Mouse (Mus musculus) layer of hippocampus, adult 11-12 months (tissue): ENCODE measurements around the gene Ddx20.
A peak's percentile ranks its signal among the peaks of the same experiment; 100 is the strongest.

Experiments
- DNase-seq: peaks from one replicate; pipeline ENCODE4 v3.0.0; 2022; ENCODE audit warnings: low spot score

Ddx20 gene

GRCm38 (mm10) chr3:105687324-105688060 lies at the start of gene Ddx20:
Gene Ddx20, minus strand, starts transcription at chr3:105687574.
- peak; percentile 94 for DNase-seq

GRCm38 (mm10) chr3:105737070-105737469 lies 49.7 kb upstream of the Ddx20 start:
- DNase-seq = no peak

- no peak for DNase-seq
Measured at GRCm38 (mm10) chr3:105736148-105736547, 48.8 kb upstream of the Ddx20 start.

- no peak for DNase-seq
Measured at GRCm38 (mm10) chr3:105735285-105735684, 47.9 kb upstream of the Ddx20 start.

GRCm38 (mm10) chr3:105733538-105733937 lies 46.2 kb upstream of the Ddx20 start:
- DNase-seq = no peak

DNA sequence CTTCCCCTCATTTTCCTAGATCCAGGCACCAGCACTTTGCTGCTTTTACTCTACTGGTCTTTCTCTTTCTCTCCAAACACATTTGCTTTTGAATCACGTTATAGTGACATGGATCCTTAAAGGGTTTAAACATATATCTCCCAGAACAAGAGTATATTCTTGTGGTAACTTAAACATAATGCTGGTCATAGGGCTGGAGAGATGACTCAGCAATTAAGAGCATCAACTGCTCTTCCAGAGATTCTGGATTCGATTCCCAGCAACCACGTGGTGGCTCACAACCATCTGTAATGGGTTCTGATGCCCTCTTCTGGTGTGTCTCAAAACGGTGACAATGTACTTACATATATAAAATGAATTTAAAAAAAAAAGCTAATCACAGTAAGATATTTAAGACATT lies 45.0 kb upstream of the Ddx20 start:
- no peak for DNase-seq

GRCm38 (mm10) chr3:105726037-105726436 lies 38.7 kb upstream of the Ddx20 start:
- DNase-seq = peak; percentile 70

- no peak for DNase-seq
Measured at GRCm38 (mm10) chr3:105722510-105722909, 35.1 kb upstream of the Ddx20 start.

DNA sequence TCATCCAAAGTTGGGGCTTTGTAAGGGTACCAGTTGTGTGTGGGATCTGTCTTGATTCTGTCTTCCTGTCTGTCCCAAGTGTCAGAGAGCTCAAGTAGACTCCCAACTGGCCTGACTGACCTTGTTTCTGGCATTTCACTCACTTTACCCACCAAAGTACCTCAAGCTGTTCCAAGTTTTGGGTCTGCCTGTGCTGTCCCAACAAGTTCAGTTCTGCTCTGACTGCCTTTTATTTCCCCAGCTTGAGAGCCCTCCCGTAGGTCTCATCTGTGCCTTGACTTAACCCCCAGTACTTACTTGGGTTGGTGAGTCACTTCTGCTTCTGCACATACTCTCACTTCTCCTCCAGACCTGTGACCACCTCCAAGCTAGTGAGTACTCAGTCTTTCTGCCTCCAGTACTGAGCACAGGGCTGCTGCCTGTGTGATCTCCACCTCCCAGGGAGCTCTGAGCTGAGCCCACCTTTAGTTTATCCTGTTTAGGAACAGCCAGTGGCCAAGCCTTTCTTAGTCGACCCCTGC lies 34.4 kb upstream of the Ddx20 start:
- DNase-seq = no peak

DNA sequence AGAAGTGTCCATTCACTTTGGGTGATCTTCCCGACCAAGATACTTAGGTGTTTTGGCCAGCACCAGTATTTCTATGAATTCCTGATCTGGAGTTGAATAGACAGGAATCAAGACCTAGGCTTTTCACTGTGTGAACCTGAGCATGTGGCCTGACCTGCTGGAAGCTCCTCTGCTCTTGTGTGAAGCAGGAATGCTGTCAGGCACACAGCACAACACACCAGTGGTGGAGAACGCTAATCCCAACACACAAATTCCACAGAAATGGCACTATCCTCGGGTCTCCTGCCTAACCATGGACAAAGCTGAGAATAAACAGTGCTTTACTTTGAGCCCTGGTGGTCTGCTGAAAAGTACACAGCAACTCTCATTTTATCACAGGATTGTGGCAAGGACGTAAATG lies 33.1 kb upstream of the Ddx20 start:
- DNase-seq = no peak

- DNase-seq = no peak
Measured at GRCm38 (mm10) chr3:105719979-105720378, 32.6 kb upstream of the Ddx20 start.

GRCm38 (mm10) chr3:105718746-105719145 lies 31.4 kb upstream of the Ddx20 start:
- no peak for DNase-seq

DNA sequence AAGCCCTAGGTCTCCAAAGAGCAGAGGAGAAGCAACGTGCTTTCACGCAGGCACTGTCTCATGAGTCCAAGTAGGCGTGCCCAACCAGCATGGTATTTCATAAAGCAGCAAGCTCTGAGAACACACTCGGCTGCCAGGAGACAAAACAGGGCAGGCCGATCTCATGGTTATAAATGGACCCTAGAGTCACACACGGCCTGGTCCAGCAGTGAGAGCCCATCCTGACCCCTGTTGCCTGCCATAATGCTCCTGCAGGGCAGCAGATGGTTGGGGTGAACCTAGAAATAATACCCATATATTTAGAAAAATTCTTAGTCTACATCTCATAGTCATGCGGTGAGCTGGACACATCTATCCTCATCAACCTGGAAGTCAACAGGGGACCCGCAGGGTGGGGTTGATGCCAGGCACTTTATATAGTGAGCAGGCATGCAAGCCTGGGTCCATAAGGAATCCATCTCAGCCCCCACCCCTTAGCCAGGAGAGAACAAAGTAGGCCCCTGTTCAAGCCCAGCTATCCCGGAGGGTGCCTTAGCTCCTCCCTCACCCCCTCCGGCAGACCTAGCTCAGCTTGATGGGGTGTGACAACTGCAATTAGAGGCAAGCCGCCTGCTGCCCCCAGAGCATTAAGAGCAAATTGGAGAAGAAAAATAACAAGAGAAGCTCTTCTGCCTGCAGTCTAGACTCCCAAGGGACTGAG lies 30.6 kb upstream of the Ddx20 start:
- DNase-seq = no peak

DNA sequence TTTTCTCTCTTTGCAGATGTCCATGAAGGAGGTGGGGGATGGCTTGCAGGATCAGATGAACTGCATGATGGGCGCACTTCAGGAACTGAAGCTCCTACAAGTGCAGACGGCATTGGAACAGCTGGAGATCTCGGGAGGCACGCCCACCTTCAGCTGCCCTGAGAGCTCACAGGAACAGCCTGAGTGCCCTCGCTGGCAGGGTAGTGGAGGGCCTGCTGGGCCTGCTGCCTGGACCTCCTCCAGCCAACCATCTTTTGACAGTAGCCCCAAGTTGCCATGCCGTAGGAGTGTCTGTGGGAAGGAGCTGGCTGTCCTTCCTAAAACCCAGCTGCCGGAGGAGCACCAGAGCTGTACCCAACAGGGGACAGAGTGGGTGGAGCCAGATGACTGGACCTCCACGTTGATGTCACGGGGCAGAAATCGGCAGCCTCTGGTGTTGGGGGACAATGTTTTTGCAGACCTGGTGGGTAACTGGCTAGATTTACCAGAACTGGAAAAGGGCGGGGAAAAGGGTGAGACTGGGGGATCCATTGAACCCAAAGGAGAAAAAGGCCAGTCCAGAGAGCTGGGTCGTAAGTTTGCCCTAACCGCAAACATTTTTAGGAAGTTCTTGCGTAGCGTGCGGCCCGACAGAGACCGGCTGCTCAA lies 29.1 kb upstream of the Ddx20 start:
- DNase-seq = no peak

GRCm38 (mm10) chr3:105714820-105715167 lies 27.4 kb upstream of the Ddx20 start:
- no peak for DNase-seq

GRCm38 (mm10) chr3:105714091-105714819 lies 26.9 kb upstream of the Ddx20 start:
- DNase-seq = no peak

DNA sequence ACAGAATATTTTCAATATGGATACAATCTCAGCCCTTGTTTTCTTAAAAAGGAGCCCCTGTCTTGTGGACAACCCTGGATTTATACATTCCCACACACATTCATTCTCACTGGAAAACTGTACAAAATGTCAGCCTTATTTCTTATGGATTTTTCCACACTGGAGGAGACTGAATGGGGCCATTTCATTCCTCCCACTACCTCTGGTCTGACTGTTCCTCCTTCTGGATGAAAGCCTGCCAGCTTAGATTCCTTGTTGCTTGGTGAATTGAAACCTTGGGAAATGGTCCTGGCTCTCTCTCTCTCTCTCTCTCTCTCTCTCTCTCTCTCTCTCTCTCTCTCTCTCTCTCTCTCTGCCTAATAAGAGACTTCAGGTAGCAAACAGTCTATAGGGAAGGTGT lies 25.5 kb upstream of the Ddx20 start:
- no peak for DNase-seq

DNA sequence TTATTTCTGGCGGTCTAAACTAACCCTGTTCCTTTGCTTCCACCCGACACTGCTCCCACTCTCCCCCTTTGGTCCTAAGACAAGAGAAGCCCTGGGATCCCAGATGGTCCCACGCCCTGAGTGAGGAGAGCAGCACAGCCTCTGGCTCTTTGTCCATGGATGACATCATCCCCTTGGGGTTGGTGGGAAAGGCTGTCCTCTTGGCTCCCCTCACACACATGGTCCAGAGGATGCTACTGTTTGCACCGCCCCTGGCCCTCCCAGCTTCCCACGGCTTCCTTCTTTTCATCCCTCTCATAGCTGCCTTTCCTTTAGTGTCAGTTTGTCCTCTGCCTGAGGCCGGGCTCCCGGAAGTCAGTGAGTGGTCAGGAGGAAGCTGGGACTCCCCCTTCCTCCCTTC lies 24.4 kb upstream of the Ddx20 start:
- DNase-seq = no peak

DNA sequence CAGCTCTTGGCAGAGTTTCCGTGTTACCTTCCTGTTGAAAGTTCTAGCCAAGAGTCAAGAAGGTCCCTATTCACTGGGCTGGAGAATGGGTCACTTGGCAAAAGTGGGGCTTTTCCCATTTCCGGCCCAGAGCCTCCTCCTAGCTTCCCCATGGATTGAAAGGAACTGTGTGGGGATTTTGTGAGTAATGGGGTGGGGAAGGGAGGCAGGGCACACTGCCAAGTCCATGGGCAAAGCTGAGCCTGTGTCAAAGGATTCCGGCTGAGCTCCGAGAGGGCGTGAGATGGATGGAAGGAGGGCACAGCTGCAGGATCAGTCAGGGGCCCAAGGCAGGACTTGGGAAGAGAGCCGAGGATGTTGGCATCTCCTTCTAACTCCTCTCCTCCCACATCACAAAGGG lies 22.9 kb upstream of the Ddx20 start:
- no peak for DNase-seq

- DNase-seq = no peak
Measured at GRCm38 (mm10) chr3:105707590-105707989, 20.2 kb upstream of the Ddx20 start.

DNA sequence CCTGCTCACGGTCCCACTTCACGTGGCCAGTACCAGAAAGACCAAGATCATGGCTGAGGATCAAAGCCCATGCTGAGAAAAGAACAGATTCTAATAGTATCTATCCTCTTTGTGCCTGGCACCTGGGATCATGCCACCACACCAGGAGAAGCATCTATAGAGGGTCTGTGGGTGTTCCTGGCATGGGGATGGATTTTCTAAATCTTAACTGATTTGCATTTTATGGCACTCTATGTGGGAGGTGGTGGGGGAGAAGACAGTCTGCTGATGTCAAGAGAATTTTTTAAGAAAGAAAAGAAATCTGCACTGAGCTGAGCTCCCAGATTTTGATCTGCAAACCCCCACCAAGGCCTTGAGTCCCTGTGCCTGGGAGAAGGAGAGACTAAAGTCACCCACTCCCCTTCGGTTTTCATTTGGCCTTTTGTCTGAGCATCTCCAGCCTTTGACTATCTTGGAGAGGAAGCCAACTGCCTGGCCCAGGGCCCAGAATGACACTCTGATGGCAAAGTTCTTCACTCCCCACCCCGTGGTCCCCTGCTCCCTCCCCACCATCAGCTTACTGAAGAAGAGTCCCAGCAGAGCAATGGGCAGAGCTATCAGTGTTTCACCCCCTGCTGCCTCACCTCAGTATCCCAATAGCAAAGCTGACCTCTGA lies 19.1 kb upstream of the Ddx20 start:
- no peak for DNase-seq

DNA sequence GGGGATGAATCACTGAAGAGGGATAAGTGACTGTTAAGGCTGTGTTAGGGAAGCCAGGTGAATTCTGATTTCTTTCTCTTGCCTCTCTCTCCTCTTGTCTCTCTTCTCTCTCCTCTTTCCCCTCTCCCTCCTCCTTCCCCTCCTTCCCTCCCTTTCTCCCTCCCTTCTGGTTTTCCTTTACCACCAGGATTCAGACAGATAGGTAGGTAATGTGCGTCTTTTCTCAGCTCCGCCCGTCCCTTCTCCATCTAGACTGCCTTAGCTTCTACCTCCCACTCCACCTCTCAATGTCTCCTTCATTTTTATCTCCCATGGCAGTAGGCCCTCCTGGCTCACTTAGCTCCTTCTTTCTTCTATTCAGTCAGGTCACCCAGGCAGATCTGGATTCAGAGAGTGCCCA lies 18.2 kb upstream of the Ddx20 start:
- no peak for DNase-seq
